Mouse (Mus musculus): Measurements from ENCODE around the gene Vamp1. TPM values are rescaled to one million over a fixed set of nuclear protein-coding genes. Genes with fewer than 3 reads are reported as not detected.

Gene Vamp1
- polyA plus RNA-seq (2014; fragmentation: Illumina TruSeq; extraction: RNeasy Lipid Tissue Mini Kit (QIAGEN cat#74804)), result 5.1 TPM

GRCm38 (mm10) chr6:125215148-125215954 is at the start of gene Vamp1:
Gene Vamp1 (plus strand): TSS chr6:125215551.

GRCm38 (mm10) chr6:125166051-125166751 is 49.1 kb upstream of the Vamp1 start, which contains the start of gene Gapdh:
Gene Gapdh (minus strand): TSS chr6:125166467.

GRCm38 (mm10) chr6:125191332-125192015 is 23.9 kb upstream of the Vamp1 start, which contains the start of the genes Ncapd2 and Mrpl51:
Gene Ncapd2 (minus strand): TSS chr6:125191701.
Gene Mrpl51 (plus strand): TSS chr6:125191801.

GRCm38 (mm10) chr6:125231117-125232044 is 16.0 kb downstream of the Vamp1 start, which contains the start of gene Tapbpl:
Gene Tapbpl (minus strand): TSS chr6:125231860.

GRCm38 (mm10) chr6:125236782-125237181 is 21.4 kb downstream of the Vamp1 start, which contains the start of gene Cd27:
Gene Cd27 (minus strand): TSS chr6:125237010.

GRCm38 (mm10) chr6:125285890-125286289 is 70.5 kb downstream of the Vamp1 start, which contains the start of gene Tuba3a:
Gene Tuba3a (minus strand): TSS chr6:125286042.

Other genes starting within 250 kb of the Vamp1 start
- gene Pianp, start 218.9 kb upstream of the Vamp1 start, polyA plus RNA-seq (2014; fragmentation: Illumina TruSeq; extraction: RNeasy Lipid Tissue Mini Kit (QIAGEN cat#74804)), result 0.23 TPM
- 13.0 TPM for gene Zfp384, start 206.4 kb upstream of the Vamp1 start, polyA plus RNA-seq (2014; fragmentation: Illumina TruSeq; extraction: RNeasy Lipid Tissue Mini Kit (QIAGEN cat#74804))
- 13.0 TPM for gene Ing4, start 175.8 kb upstream of the Vamp1 start, polyA plus RNA-seq (2014; fragmentation: Illumina TruSeq; extraction: RNeasy Lipid Tissue Mini Kit (QIAGEN cat#74804))
- not detected for gene Acrbp, start 165.9 kb upstream of the Vamp1 start, polyA plus RNA-seq (2014; fragmentation: Illumina TruSeq; extraction: RNeasy Lipid Tissue Mini Kit (QIAGEN cat#74804))
- not detected for gene Lpar5, start 147.6 kb upstream of the Vamp1 start, polyA plus RNA-seq (2014; fragmentation: Illumina TruSeq; extraction: RNeasy Lipid Tissue Mini Kit (QIAGEN cat#74804))
- 122 TPM for gene Chd4, start 119.6 kb upstream of the Vamp1 start, polyA plus RNA-seq (2014; fragmentation: Illumina TruSeq; extraction: RNeasy Lipid Tissue Mini Kit (QIAGEN cat#74804))
- 1.2 TPM for gene Nop2, start 83.6 kb upstream of the Vamp1 start, polyA plus RNA-seq (2014; fragmentation: Illumina TruSeq; extraction: RNeasy Lipid Tissue Mini Kit (QIAGEN cat#74804))
- 1.1 TPM for gene Iffo1, start 70.3 kb upstream of the Vamp1 start, polyA plus RNA-seq (2014; fragmentation: Illumina TruSeq; extraction: RNeasy Lipid Tissue Mini Kit (QIAGEN cat#74804))
- 54.6 TPM for gene Gapdh, start 49.1 kb upstream of the Vamp1 start, polyA plus RNA-seq (2014; fragmentation: Illumina TruSeq; extraction: RNeasy Lipid Tissue Mini Kit (QIAGEN cat#74804))
- 8.7 TPM for gene Ncapd2, start 23.9 kb upstream of the Vamp1 start, polyA plus RNA-seq (2014; fragmentation: Illumina TruSeq; extraction: RNeasy Lipid Tissue Mini Kit (QIAGEN cat#74804))
- gene Mrpl51, start 23.8 kb upstream of the Vamp1 start, polyA plus RNA-seq (2014; fragmentation: Illumina TruSeq; extraction: RNeasy Lipid Tissue Mini Kit (QIAGEN cat#74804)), result 83.0 TPM
- gene Tapbpl, start 16.3 kb downstream of the Vamp1 start, polyA plus RNA-seq (2014; fragmentation: Illumina TruSeq; extraction: RNeasy Lipid Tissue Mini Kit (QIAGEN cat#74804)), result 3.6 TPM
- not detected for gene Cd27, start 21.5 kb downstream of the Vamp1 start, polyA plus RNA-seq (2014; fragmentation: Illumina TruSeq; extraction: RNeasy Lipid Tissue Mini Kit (QIAGEN cat#74804))
- not detected for gene Tuba3a, start 70.5 kb downstream of the Vamp1 start, polyA plus RNA-seq (2014; fragmentation: Illumina TruSeq; extraction: RNeasy Lipid Tissue Mini Kit (QIAGEN cat#74804))
- 0.71 TPM for gene Ltbr, start 98.3 kb downstream of the Vamp1 start, polyA plus RNA-seq (2014; fragmentation: Illumina TruSeq; extraction: RNeasy Lipid Tissue Mini Kit (QIAGEN cat#74804))
- gene Scnn1a, start 105.1 kb downstream of the Vamp1 start, polyA plus RNA-seq (2014; fragmentation: Illumina TruSeq; extraction: RNeasy Lipid Tissue Mini Kit (QIAGEN cat#74804)), result 0.20 TPM
- 5.1 TPM for gene Tnfrsf1a, start 133.8 kb downstream of the Vamp1 start, polyA plus RNA-seq (2014; fragmentation: Illumina TruSeq; extraction: RNeasy Lipid Tissue Mini Kit (QIAGEN cat#74804))
- gene Plekhg6, start 165.2 kb downstream of the Vamp1 start, polyA plus RNA-seq (2014; fragmentation: Illumina TruSeq; extraction: RNeasy Lipid Tissue Mini Kit (QIAGEN cat#74804)), result not detected